Mouse (Mus musculus) liver, embryonic 13.5 days (tissue): ENCODE measurements around the gene Foxp2. TPM values are rescaled to one million over a fixed set of nuclear protein-coding genes. Genes with fewer than 3 reads are reported as not detected.

Source experiments
- ATAC-seq: fragments of 200-750 bp; cut with Nextera tagmentation; 2 replicates; pipeline ENCODE4 v1.8.0; 2017; ENCODE audit warnings: low read depth, mild to moderate bottlenecking, moderate number of reproducible peaks, moderate library complexity
- DNase-seq: peaks from one replicate; pipeline ENCODE4 v3.0.0; 2022
- H3K27ac ChIP-seq: fragments of 300-500 bp; sonication (generic); 2 replicates; pipeline ENCODE4 v1.5.1; 2015; ENCODE audit warnings: moderate library complexity, mild to moderate bottlenecking, inconsistent platforms
- H3K27me3 ChIP-seq: fragments of 300-500 bp; sonication (generic); 2 replicates; pipeline ENCODE4 v1.6.1; 2015; ENCODE audit warnings: mild to moderate bottlenecking, inconsistent platforms
- H3K36me3 ChIP-seq: fragments of 300-500 bp; sonication (generic); 2 replicates; pipeline ENCODE4 v1.6.1; 2015; ENCODE audit warnings: mild to moderate bottlenecking, inconsistent platforms
- H3K4me1 ChIP-seq: fragments of 300-500 bp; sonication (generic); replicated peaks from 2 replicates; pipeline ENCODE4 v1.6.1; 2015; ENCODE audit warnings: inconsistent platforms
- H3K4me2 ChIP-seq: fragments of 300-500 bp; sonication (generic); 2 replicates; pipeline ENCODE4 v1.6.1; 2015; ENCODE audit warnings: inconsistent platforms, mild to moderate bottlenecking, moderate library complexity
- H3K4me3 ChIP-seq: fragments of 300-500 bp; sonication (generic); replicated peaks from 2 replicates; pipeline ENCODE4 v1.5.1; 2015; ENCODE audit warnings: mild to moderate bottlenecking, inconsistent platforms
- H3K9ac ChIP-seq: fragments of 300-500 bp; sonication (generic); 2 replicates; pipeline ENCODE4 v1.6.1; 2015; ENCODE audit warnings: mild to moderate bottlenecking, inconsistent platforms
- H3K9me3 ChIP-seq: fragments of 300-500 bp; sonication (generic); replicated peaks from 2 replicates; pipeline ENCODE4 v1.6.1; 2016; ENCODE audit warnings: inconsistent platforms
- WGBS: fragments of 180-500 bp; shearing (Covaris S2); methylation state at CpG from one replicate; pipeline ENCODE4 v1.1.7; 2015; ENCODE audit not compliant: insufficient replicate concordance; 5-methylcytosine and 5-hydroxymethylcytosine counted together
- polyA plus RNA-seq: library from polyadenylated mRNA; unstranded; fragments of >200 nt; fragmentation: Nextera tagmentation; extraction: Ambion mirVana; gene quantifications from 2 replicates; pipeline ENCODE4 v1.2.1, GENCODE M21; 2015

Gene Foxp2
- polyA plus RNA-seq, result 0.58 and 0.65 TPM in 2 replicates

GRCm38 (mm10) chr6:14901183-14901970 is at the start of gene Foxp2:
Foxp2 (plus strand) TSS chr6:14901349.
- no peak within 1 kb of the TSS for H3K27ac ChIP-seq
- H3K4me2 ChIP-seq, result peak within 1 kb of the TSS; percentile 70
- DNase-seq (no peak), ATAC-seq (peak; percentile 54)
- peak within 1 kb of the TSS; percentile 55 for H3K4me3 ChIP-seq
- no peaks in the 10 kb centered on the region for H3K9me3 ChIP-seq
- H3K27me3 ChIP-seq, result peaks cover 63% of the 10 kb centered on the region
- 1% methylated on average over 66 of the region's 80 CpGs for WGBS
- H3K9ac ChIP-seq, result peak within 1 kb of the TSS; percentile 33
- no peaks in the 10 kb centered on the region for H3K36me3 ChIP-seq
- H3K4me1 ChIP-seq, result peaks cover 11% of the 10 kb centered on the region; the same call in 1 of the 2 replicates

DNA sequence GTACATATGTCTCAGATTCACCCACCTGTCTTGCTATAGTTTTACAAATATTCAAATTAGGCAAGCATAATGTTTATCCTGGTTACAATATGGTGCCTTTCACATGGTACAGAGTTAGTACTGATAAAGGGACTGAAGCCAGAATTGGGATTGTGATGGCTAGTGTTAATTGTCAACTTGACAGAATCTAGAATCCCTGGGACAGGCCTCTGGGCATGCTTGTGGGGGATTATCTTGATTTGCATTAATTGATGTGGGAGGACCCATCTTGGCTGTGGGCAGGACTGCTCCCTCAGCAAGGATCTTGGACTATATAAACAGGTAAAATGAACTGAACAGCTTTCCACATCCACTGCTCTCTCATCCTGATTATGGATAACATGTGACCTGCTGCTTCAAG is 15.9 kb upstream of the Foxp2 start:
- no peak overlapping the region for H3K27ac ChIP-seq
- no peak for ATAC-seq

DNA sequence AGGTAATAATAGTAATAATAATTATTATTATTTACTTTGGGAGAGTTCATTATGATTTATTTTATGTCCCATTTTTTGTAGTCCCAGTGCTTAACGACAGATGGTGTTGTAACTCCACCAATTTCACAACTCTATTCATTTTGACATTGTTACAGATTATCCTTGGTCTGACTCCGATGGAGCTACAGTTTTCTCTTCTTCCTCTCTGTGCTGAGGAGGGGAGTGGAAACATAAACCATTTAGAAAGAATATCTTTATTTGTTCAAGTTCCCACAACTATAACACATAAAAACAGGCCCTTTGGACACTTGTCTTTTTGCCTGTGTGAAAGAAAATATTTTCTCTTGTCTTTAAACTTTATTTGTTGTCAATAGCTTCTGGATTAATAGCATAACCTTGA is 4.1 kb upstream of the Foxp2 start:
- Histone ChIP-seq H3K27ac (no peak overlapping the region), H3K27me3 (peaks cover 46% of the 10 kb centered on the region), H3K4me2 (no peak overlapping the region), H3K4me1 (peaks cover 11% of the 10 kb centered on the region; the same call in 1 of the 2 replicates), H3K9me3 (no peaks in the 10 kb centered on the region), H3K9ac (no peak overlapping the region), H3K4me3 (no peak overlapping the region), H3K36me3 (no peaks in the 10 kb centered on the region)
- 12% methylated on average over 2 of the region's 2 CpGs for WGBS
- DNase-seq (no peak), ATAC-seq (no peak)

More for the DNA sequence above, 15.9 kb upstream of the Foxp2 start:
- Histone ChIP-seq H3K4me3 (no peak overlapping the region), H3K4me2 (no peak overlapping the region), H3K9ac (no peak overlapping the region), H3K4me1 (no peaks in the 10 kb centered on the region), H3K9me3 (no peaks in the 10 kb centered on the region), H3K27me3 (no peaks in the 10 kb centered on the region), H3K36me3 (no peaks in the 10 kb centered on the region)
- DNase-seq, result no peak

DNA sequence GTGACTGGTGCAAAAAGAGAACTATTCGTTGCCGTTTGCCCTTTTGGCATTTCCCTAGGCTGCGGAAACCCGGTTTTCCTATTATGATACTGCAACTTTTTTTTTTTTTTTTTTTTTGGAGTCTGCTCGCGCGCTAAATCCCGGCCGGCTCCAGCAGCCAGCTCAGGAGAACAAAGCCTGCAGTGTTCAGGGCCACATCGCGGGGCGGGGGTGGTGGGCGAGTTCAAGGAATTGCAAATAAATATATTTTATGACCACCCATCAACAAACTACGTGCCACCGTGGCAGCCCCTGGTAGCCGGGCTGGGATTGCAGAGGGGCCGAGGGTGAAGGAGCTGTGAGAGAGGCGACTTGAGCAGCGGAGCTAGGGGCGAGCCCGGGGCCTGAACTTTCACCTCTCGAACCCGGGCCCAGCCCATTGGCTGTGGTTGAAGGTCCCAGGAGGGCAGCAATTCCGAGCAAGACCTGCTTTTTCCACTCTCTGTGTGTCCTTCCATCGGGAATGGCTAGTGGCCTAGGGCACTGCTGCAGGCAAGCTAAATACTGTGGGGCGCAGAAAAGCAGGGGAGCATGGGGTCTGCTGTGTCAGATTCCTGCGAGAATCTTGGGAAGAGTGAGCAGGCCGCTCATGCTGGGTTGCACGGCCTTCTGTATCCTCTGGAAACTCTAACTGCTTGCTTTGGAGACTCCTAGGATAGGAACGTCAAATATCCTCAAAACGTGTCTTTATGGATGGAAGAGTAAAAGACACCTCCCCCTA is 2.9 kb upstream of the Foxp2 start:
- Histone ChIP-seq H3K4me3 (no peak overlapping the region), H3K27ac (no peak overlapping the region), H3K9ac (no peak overlapping the region), H3K36me3 (no peaks in the 10 kb centered on the region), H3K4me2 (peak overlapping the region; percentile 37; the same call in 1 of the 2 replicates), H3K4me1 (peaks cover 11% of the 10 kb centered on the region; the same call in 1 of the 2 replicates), H3K27me3 (peaks cover 57% of the 10 kb centered on the region), H3K9me3 (no peaks in the 10 kb centered on the region)
- 6% methylated on average over 31 of the region's 31 CpGs for WGBS
- DNase-seq, result no peak
- ATAC-seq, result no peak

DNA sequence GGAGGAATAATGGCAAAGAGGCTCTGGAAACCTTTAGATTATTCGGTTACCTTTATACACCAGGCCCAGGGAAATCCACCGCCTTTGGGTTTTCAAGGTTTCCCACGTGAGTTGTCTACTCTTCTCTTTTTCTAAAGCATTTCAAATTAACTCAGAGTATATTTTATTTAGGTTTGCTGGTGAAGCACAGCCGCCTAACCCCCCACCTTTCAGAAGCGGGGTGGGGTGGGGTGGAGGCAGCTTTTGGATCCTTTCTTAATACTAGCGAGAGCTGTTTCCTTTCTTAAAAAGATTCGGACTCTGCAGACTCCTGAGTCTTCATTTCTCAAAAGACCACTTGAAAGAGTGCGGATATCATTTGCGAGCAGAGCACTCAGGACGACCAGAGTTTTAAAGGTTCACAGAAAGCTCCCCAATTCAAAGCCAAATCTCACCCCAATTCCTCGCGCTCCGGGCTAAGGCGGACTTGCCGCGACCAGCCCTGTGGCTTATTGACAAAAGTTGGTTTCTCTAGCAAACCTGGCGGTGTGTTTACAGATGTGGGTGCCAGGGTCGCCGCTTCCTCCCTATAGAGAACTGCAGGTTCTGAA is 2.0 kb upstream of the Foxp2 start:
- no peaks in the 10 kb centered on the region for H3K9me3 ChIP-seq
- no peak overlapping the region for H3K4me3 ChIP-seq
- WGBS, result 4% methylated on average over 19 of the region's 19 CpGs
- no peak overlapping the region for H3K27ac ChIP-seq
- peak overlapping the region; percentile 70 for H3K4me2 ChIP-seq
- ATAC-seq (no peak), DNase-seq (no peak)
- H3K9ac ChIP-seq, result no peak overlapping the region
- no peaks in the 10 kb centered on the region for H3K36me3 ChIP-seq
- peaks cover 63% of the 10 kb centered on the region for H3K27me3 ChIP-seq
- peaks cover 11% of the 10 kb centered on the region; the same call in 1 of the 2 replicates for H3K4me1 ChIP-seq

DNA sequence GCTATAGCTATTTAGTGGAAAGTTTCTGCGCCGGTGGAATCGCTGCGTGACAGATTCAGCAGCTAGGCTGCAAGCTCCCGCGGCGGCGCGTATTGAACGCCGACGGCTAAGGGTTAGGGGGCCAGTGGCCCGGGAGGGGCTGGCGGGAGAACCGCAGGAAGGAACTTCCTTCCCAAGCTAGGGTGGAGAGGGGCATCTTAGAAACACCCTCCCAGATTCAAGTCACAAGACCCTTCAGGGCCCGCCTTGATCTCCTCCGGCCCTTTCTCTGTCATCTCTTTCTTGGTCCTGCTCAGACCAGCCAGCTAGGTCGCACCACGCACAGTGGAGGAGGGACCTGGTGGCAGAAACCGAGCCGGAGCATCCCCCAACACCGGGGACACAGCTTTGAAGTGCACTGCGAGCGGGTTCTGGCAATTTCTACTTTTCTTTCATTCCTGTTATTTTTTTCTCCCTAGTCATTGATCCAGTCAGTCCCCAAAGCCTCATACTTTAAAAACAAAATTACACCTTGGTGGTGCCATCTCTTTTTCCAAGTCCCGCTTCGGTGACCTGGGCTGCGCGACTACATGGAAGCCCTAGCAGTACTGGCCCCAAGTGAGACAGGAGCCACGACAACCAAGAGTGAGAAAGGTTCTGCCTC is 1.1 kb upstream of the Foxp2 start:
- Histone ChIP-seq H3K9me3 (no peaks in the 10 kb centered on the region), H3K27me3 (peaks cover 63% of the 10 kb centered on the region), H3K27ac (no peak overlapping the region), H3K36me3 (no peaks in the 10 kb centered on the region), H3K4me1 (peaks cover 11% of the 10 kb centered on the region; the same call in 1 of the 2 replicates), H3K4me3 (peak overlapping the region; percentile 55), H3K4me2 (peak overlapping the region; percentile 70), H3K9ac (no peak overlapping the region)
- ATAC-seq (no peak), DNase-seq (no peak)
- WGBS, result under 1% methylated on average over 29 of the region's 29 CpGs

- H3K4me1 ChIP-seq, result peaks cover 11% of the 10 kb centered on the region; the same call in 1 of the 2 replicates
- 0% methylated on average over 20 of the region's 20 CpGs for WGBS
- H3K27me3 ChIP-seq, result peaks cover 63% of the 10 kb centered on the region
- no peak overlapping the region for H3K9ac ChIP-seq
- ATAC-seq (peak; percentile 61), DNase-seq (no peak)
- H3K36me3 ChIP-seq, result no peaks in the 10 kb centered on the region
- H3K9me3 ChIP-seq, result no peaks in the 10 kb centered on the region
- no peak overlapping the region for H3K27ac ChIP-seq
- peak overlapping the region; percentile 55 for H3K4me3 ChIP-seq
- peak overlapping the region; percentile 70 for H3K4me2 ChIP-seq
Observed at GRCm38 (mm10) chr6:14900579-14901021, 549 bp upstream of the Foxp2 start.

DNA sequence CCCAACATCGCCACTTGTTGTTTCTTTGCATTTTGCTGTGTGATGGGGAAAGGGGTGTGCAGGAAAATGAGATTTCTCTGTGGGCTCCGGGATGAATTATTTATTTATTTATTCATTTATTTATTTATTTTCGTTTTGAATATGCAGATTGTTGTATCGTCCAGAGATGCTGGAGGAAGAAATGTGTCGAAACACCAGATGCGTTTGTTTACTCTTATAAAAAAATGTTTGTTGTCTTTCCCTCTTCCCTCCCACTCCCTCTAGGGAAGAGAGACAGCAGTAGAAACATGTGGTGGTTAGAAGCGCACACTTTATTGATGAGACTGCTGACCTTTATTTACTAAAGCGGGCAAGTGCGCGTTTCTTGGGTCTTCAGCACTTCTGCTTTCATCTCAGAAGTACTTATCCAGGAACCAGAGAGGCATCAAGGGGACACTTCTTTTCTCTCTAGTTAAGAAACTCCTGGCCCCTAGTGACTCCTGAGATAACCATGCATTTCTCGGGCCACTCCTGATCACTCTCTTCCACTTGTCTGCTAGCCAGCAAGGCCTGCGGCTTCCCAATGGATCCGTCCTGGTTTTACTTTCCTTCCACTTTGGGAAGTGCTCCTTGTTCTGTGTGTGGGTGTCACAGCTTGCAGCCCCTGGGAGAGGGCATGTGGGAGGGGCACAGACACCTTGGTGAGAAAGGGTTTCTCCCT is 972 bp downstream of the Foxp2 start:
- Histone ChIP-seq H3K27me3 (peaks cover 63% of the 10 kb centered on the region), H3K4me1 (peaks cover 11% of the 10 kb centered on the region; the same call in 1 of the 2 replicates), H3K4me3 (peak overlapping the region; percentile 55), H3K36me3 (no peaks in the 10 kb centered on the region), H3K9me3 (no peaks in the 10 kb centered on the region), H3K27ac (no peak overlapping the region), H3K9ac (0 out of 2 replicates have a peak overlapping the region, but pooled peaks have one; percentile 33), H3K4me2 (peak overlapping the region; percentile 70)
- ATAC-seq (no peak), DNase-seq (no peak)
- WGBS, result 4% methylated on average over 13 of the region's 13 CpGs

GRCm38 (mm10) chr6:14903271-14903965 is 2.3 kb downstream of the Foxp2 start:
- Histone ChIP-seq H3K9me3 (no peaks in the 10 kb centered on the region), H3K4me1 (peaks cover 11% of the 10 kb centered on the region; the same call in 1 of the 2 replicates), H3K27me3 (peaks cover 53% of the 10 kb centered on the region), H3K36me3 (no peaks in the 10 kb centered on the region), H3K4me3 (no peak overlapping the region), H3K4me2 (no peak overlapping the region), H3K9ac (no peak overlapping the region), H3K27ac (no peak overlapping the region)
- no peak for ATAC-seq
- 25% methylated on average over 5 of the region's 5 CpGs for WGBS
- no peak for DNase-seq

DNA sequence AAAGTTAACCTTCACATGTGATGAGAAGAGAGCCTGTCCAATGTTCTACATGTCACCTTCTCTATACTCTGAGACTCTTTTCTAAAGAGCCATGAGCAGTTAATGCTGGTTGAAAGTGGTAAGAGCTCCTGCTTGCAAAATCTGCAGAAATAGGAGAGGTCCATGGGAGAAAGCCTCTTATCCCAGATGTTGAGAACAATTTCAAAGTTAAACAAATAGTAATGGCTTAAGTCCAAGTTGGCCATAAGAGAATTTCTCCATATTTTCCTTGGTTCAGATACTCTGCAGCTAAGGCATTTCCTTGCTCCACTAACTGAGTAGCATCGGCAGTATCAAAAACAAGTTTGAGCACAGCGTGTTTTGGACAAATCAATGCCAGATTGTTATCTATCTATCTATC is 13.9 kb downstream of the Foxp2 start:
- no peaks in the 10 kb centered on the region for H3K36me3 ChIP-seq
- no peak overlapping the region for H3K27ac ChIP-seq
- H3K27me3 ChIP-seq, result no peaks in the 10 kb centered on the region
- H3K4me3 ChIP-seq, result no peak overlapping the region
- H3K9ac ChIP-seq, result no peak overlapping the region
- H3K4me1 ChIP-seq, result no peaks in the 10 kb centered on the region
- ATAC-seq (no peak), DNase-seq (no peak)
- no peak overlapping the region for H3K4me2 ChIP-seq
- WGBS, result 65% methylated on average over 2 of the region's 2 CpGs
- H3K9me3 ChIP-seq, result no peaks in the 10 kb centered on the region
